In genomic region chr11:113928831-113929230, GRCm38 (mm10) we compare ENCODE assay signal across 29 mouse cellular contexts.
DNase-seq lines count a peak whose midpoint lies in the region; ATAC-seq and TF ChIP-seq lines count a peak whose summit lies in the region.
"Had no signal": no experiment of that assay in that cellular context is flagged by ENCODE, and none has a peak within 500 bp of the region (broad histone marks: within the 10 kb centered on the region; RNA-seq: fewer than 3 reads in every experiment).

No protein-coding gene starts in this region.

- peaks cover 52% of the 10 kb centered on the region for H3K4me1 ChIP-seq in forebrain, embryonic 13.5 days
- H3K4me1 ChIP-seq in forebrain, embryonic 16.5 days (replicated peaks; ENCODE audit: control insufficient read depth, insufficient read depth, low read length): peaks cover 28% of the 10 kb centered on the region
- H3K4me1 ChIP-seq in cerebellum, adult 2 months (ENCODE audit: control insufficient read depth, insufficient read depth, low read length): peaks cover 12% of the 10 kb centered on the region
- no peaks in the 10 kb centered on the region for H3K4me1 ChIP-seq in kidney, embryonic 14.5 days (ENCODE audit: control insufficient read depth, insufficient read depth, low read length)
- H3K4me1 ChIP-seq: intestine, embryonic 15.5 days; liver, embryonic 13.5 days had no signal

- intact Hi-C loops in left cerebral cortex, postnatal 4 days (cut with DNase I): no loop called here

- no peaks in the 10 kb centered on the region for H3K9me3 ChIP-seq in forebrain, embryonic 13.5 days (replicated peaks)
- H3K9me3 ChIP-seq in forebrain, embryonic 16.5 days (ENCODE audit: control insufficient read depth, low read length): no peaks in the 10 kb centered on the region
- no peaks in the 10 kb centered on the region for H3K9me3 ChIP-seq in kidney, embryonic 14.5 days (ENCODE audit: control insufficient read depth, low read length)
- H3K9me3 ChIP-seq: embryonic facial prominence, embryonic 12.5 days; forebrain, embryonic 15.5 days; heart, embryonic 12.5 days; hindbrain, embryonic 15.5 days; intestine, embryonic 15.5 days; limb, embryonic 10.5 days; limb, embryonic 15.5 days; liver, embryonic 13.5 days; neural tube, embryonic 12.5 days had no signal

- no peak overlapping the region for H3K9ac ChIP-seq in forebrain, embryonic 13.5 days
- H3K9ac ChIP-seq in forebrain, embryonic 16.5 days (replicated peaks; ENCODE audit: low read depth, low read length): no peak overlapping the region
- no peak overlapping the region for H3K9ac ChIP-seq in kidney, embryonic 14.5 days (ENCODE audit: low read depth, low read length)
- H3K9ac ChIP-seq: embryonic facial prominence, embryonic 12.5 days; forebrain, embryonic 15.5 days; heart, embryonic 12.5 days; hindbrain, embryonic 15.5 days; intestine, embryonic 15.5 days; limb, embryonic 15.5 days; liver, embryonic 13.5 days; neural tube, embryonic 12.5 days had no signal

- peak overlapping the region; percentile 48; the same call in 1 of the 2 replicates for H3K27ac ChIP-seq in forebrain, embryonic 13.5 days
- H3K27ac ChIP-seq in forebrain, embryonic 16.5 days (ENCODE audit: low read length): no peak overlapping the region
- H3K27ac ChIP-seq in cerebellum, adult 2 months (ENCODE audit: insufficient read depth, low read length): no peak overlapping the region
- H3K27ac ChIP-seq in kidney, embryonic 14.5 days (ENCODE audit: low read depth, low read length): no peak overlapping the region
- H3K27ac ChIP-seq: embryonic facial prominence, embryonic 12.5 days; forebrain, embryonic 15.5 days; gastrocnemius, adult 2 months; heart, adult 2 months; hindbrain, embryonic 15.5 days; intestine, embryonic 15.5 days; limb, embryonic 10.5 days; limb, embryonic 15.5 days; liver, embryonic 13.5 days; macrophage; neural tube, embryonic 12.5 days had no signal

- 68% methylated on average over 2 of the region's 2 CpGs for WGBS in forebrain, embryonic 13.5 days
- 54% methylated on average over 2 of the region's 2 CpGs for WGBS in forebrain, embryonic 16.5 days
- WGBS in cerebellum, adult 2 months: 10% methylated on average over 2 of the region's 2 CpGs
- 84% methylated on average over 2 of the region's 2 CpGs for WGBS in kidney, embryonic 14.5 days

- H3K4me3 ChIP-seq in forebrain, embryonic 13.5 days: no peak overlapping the region
- no peak overlapping the region for H3K4me3 ChIP-seq in forebrain, embryonic 16.5 days (replicated peaks; ENCODE audit: low read length)
- no peak overlapping the region for H3K4me3 ChIP-seq in cerebellum, adult 2 months (replicated peaks; ENCODE audit: insufficient read depth, low read depth, low read length)
- H3K4me3 ChIP-seq in kidney, embryonic 14.5 days (ENCODE audit: low read length): no peak overlapping the region
- H3K4me3 ChIP-seq: embryonic facial prominence, embryonic 12.5 days; forebrain, embryonic 15.5 days; gastrocnemius, adult 2 months; heart, adult 2 months; heart, embryonic 12.5 days; hindbrain, embryonic 15.5 days; intestine, embryonic 15.5 days; limb, embryonic 10.5 days; limb, embryonic 15.5 days; liver, embryonic 13.5 days; myocyte; neural tube, embryonic 12.5 days had no signal

- peak; percentile 27 for DNase-seq in left cerebral cortex, postnatal 4 days
- DNase-seq in left cerebral cortex, adult 18-20 months (ENCODE audit: low spot score in 2 of 2): no peak
- peak; percentile 40 to 52 for DNase-seq in cerebellum, adult 2 months
- peak; percentile 41 to 55 for DNase-seq in cerebellum, postnatal 14 days
- DNase-seq in spleen, adult 18-20 months: no peak
- DNase-seq: adrenal gland, postnatal 25 days; gastrocnemius, adult 2 months; gastrocnemius, postnatal 36 days; heart, adult 2 months; heart, postnatal 4 days; kidney, adult 8-10 months; kidney, postnatal 10 days; liver, embryonic 13.5 days; lung, adult 18-20 months; thymus, postnatal 4 days had no signal

- no peak for TF ChIP-seq CTCF in cerebellum, adult 2 months (IDR thresholded peaks at IDR 0.05; ENCODE audit: borderline replicate concordance, insufficient read depth, low read depth, low read length)

- no peak for TF ChIP-seq POLR2A in cerebellum, adult 2 months (IDR thresholded peaks at IDR 0.05; ENCODE audit: borderline replicate concordance, insufficient read depth, low read length)

- ATAC-seq in forebrain, embryonic 13.5 days: no peak
- ATAC-seq in forebrain, embryonic 16.5 days: no peak
- no peak for ATAC-seq in kidney, embryonic 14.5 days (ENCODE audit: low FRiP score, low TSS enrichment)
- ATAC-seq: intestine, embryonic 15.5 days; lung, postnatal 0 days had no signal

- H3K36me3 ChIP-seq in forebrain, embryonic 13.5 days (ENCODE audit: poor library complexity, severe bottlenecking): no peaks in the 10 kb centered on the region
- no peaks in the 10 kb centered on the region for H3K36me3 ChIP-seq in forebrain, embryonic 16.5 days (ENCODE audit: control insufficient read depth, insufficient read depth)
- no peaks in the 10 kb centered on the region for H3K36me3 ChIP-seq in kidney, embryonic 14.5 days (ENCODE audit: control insufficient read depth, insufficient read depth, low read length)
- H3K36me3 ChIP-seq: embryonic facial prominence, embryonic 12.5 days; forebrain, embryonic 15.5 days; heart, embryonic 12.5 days; hindbrain, embryonic 15.5 days; intestine, embryonic 15.5 days; limb, embryonic 10.5 days; limb, embryonic 15.5 days; liver, embryonic 13.5 days; neural tube, embryonic 12.5 days had no signal

- no peaks in the 10 kb centered on the region for H3K27me3 ChIP-seq in forebrain, embryonic 13.5 days
- no peaks in the 10 kb centered on the region for H3K27me3 ChIP-seq in forebrain, embryonic 16.5 days (replicated peaks; ENCODE audit: control insufficient read depth, insufficient read depth, low read length)
- H3K27me3 ChIP-seq in cerebellum, adult 2 months (ENCODE audit: control insufficient read depth, insufficient read depth, low read length): no peaks in the 10 kb centered on the region
- H3K27me3 ChIP-seq in kidney, embryonic 14.5 days (ENCODE audit: control insufficient read depth, insufficient read depth, low read length): no peaks in the 10 kb centered on the region
- H3K27me3 ChIP-seq: embryonic facial prominence, embryonic 12.5 days; forebrain, embryonic 15.5 days; heart, embryonic 12.5 days; hindbrain, embryonic 15.5 days; intestine, embryonic 15.5 days; limb, embryonic 15.5 days; liver, embryonic 13.5 days; neural tube, embryonic 12.5 days had no signal

- H3K4me2 ChIP-seq in forebrain, embryonic 13.5 days: no peak overlapping the region
- H3K4me2 ChIP-seq in forebrain, embryonic 16.5 days (ENCODE audit: low read length): no peak overlapping the region
- no peak overlapping the region for H3K4me2 ChIP-seq in kidney, embryonic 14.5 days (replicated peaks; ENCODE audit: low read depth, low read length)
- H3K4me2 ChIP-seq: embryonic facial prominence, embryonic 12.5 days; forebrain, embryonic 15.5 days; heart, embryonic 12.5 days; hindbrain, embryonic 15.5 days; intestine, embryonic 15.5 days; limb, embryonic 15.5 days; liver, embryonic 13.5 days; neural tube, embryonic 12.5 days had no signal

Comparison
In these comparisons a context has a peak if more than half of its experiments do, and no peak if none do; other contexts are left out.
1. DNase-seq: peak in left cerebral cortex, postnatal 4 days (single experiment), cerebellum, adult 2 months (2 of 2) and cerebellum, postnatal 14 days (2 of 2); none in left cerebral cortex, adult 18-20 months (0 of 2) and spleen, adult 18-20 months (0 of 2).